Mouse (Mus musculus): Measurements from ENCODE around the gene Pde6d. TPM values are rescaled to one million over a fixed set of nuclear protein-coding genes. Genes with fewer than 3 reads are reported as not detected.

Pde6d gene
- polyA plus RNA-seq, 1 experiment from 2014 or later: 64.3 TPM

Other genes with a start within 250 kb of the Pde6d start
- gene Ncl, start 223.2 kb downstream of the Pde6d start, polyA plus RNA-seq (2016; fragmentation: Nextera tagmentation; extraction: Ambion mirVana): 644 and 705 TPM in 2 replicates
- 0.17 and 0.27 TPM in 2 replicates for gene Nmur1, start 156.4 kb downstream of the Pde6d start, polyA plus RNA-seq (2016; fragmentation: Nextera tagmentation; extraction: Ambion mirVana)
- gene Tex44, start 156.3 kb downstream of the Pde6d start, polyA plus RNA-seq (2016; fragmentation: Nextera tagmentation; extraction: Ambion mirVana): not detected in 2 replicates
- 2,941 and 3,273 TPM in 2 replicates for gene Ptma, start 55.9 kb downstream of the Pde6d start, polyA plus RNA-seq (2016; fragmentation: Nextera tagmentation; extraction: Ambion mirVana)
- 74.3 and 75.9 TPM in 2 replicates for gene Cops7b, start 275 bp upstream of the Pde6d start, polyA plus RNA-seq (2016; fragmentation: Nextera tagmentation; extraction: Ambion mirVana)
- gene Nppc, start 87.9 kb upstream of the Pde6d start, polyA plus RNA-seq (2016; fragmentation: Nextera tagmentation; extraction: Ambion mirVana): 0.90 and 1.4 TPM in 2 replicates
- gene Dis3l2, start 121.2 kb upstream of the Pde6d start, polyA plus RNA-seq (2016; fragmentation: Nextera tagmentation; extraction: Ambion mirVana): 34.1 and 35.0 TPM in 2 replicates